Mouse (Mus musculus) liver, postnatal 0 days (tissue): ENCODE data around the gene Lipc. TPM values are rescaled to one million over a fixed set of nuclear protein-coding genes. Genes with fewer than 3 reads are reported as not detected.

Experiments
- ATAC-seq: fragments of 200-750 bp; cut with Nextera tagmentation; 2 replicates; pipeline ENCODE4 v1.8.0; 2017; ENCODE audit warnings: mild to moderate bottlenecking, moderate library complexity
- DNase-seq: peaks from one replicate; pipeline ENCODE4 v3.0.0-alpha.2; 2016
- H3K27ac ChIP-seq: fragments of 300-500 bp; sonication (generic); 2 replicates; pipeline ENCODE4 v1.5.1; 2014; ENCODE audit warnings: antibody characterized with exemption, moderate library complexity, mild to moderate bottlenecking, low read depth
- H3K27me3 ChIP-seq: fragments of 300-500 bp; sonication (generic); 2 replicates; pipeline ENCODE4 v1.6.1; 2014; ENCODE audit warnings: low read length, control low read depth, mixed read lengths; ENCODE audit not compliant: insufficient read depth
- H3K36me3 ChIP-seq: fragments of 300-500 bp; sonication (generic); replicated peaks from 2 replicates; pipeline ENCODE4 v1.6.1; 2014; ENCODE audit warnings: mild to moderate bottlenecking, control low read depth, low read length, moderate library complexity, mixed read lengths; ENCODE audit not compliant: insufficient read depth
- H3K4me1 ChIP-seq: fragments of 300-500 bp; sonication (generic); 2 replicates; pipeline ENCODE4 v1.6.1; 2014; ENCODE audit warnings: antibody characterized with exemption, mild to moderate bottlenecking, control low read depth; ENCODE audit not compliant: insufficient read depth
- H3K4me2 ChIP-seq: fragments of 300-500 bp; sonication (generic); 2 replicates; pipeline ENCODE4 v1.6.1; 2014; ENCODE audit warnings: low read depth, mild to moderate bottlenecking, low read length, moderate library complexity, mixed read lengths
- H3K4me3 ChIP-seq: fragments of 300-500 bp; sonication (generic); 2 replicates; pipeline ENCODE4 v1.5.1; 2014; ENCODE audit warnings: low read depth, low read length
- H3K9ac ChIP-seq: fragments of 300-500 bp; sonication (generic); replicated peaks from 2 replicates; pipeline ENCODE4 v1.6.1; 2014; ENCODE audit warnings: mild to moderate bottlenecking, moderate library complexity
- H3K9me3 ChIP-seq: fragments of 300-500 bp; sonication (generic); 2 replicates; pipeline ENCODE4 v1.6.1; 2016; ENCODE audit warnings: mild to moderate bottlenecking, control low read depth, low read length, mixed read lengths
- CTCF ChIP-seq: sonication (generic); IDR thresholded peaks from 2 replicates; pipeline ENCODE4 v1.5.1; 2016; ENCODE audit warnings: antibody characterized with exemption, low read depth
- EP300 ChIP-seq: IDR thresholded peaks from 2 replicates; pipeline ENCODE4 v1.6.1; 2016; ENCODE audit warnings: antibody characterized with exemption, low read depth, mild to moderate bottlenecking
- WGBS: fragments of 180-500 bp; shearing (Covaris S2); extraction: QIAGEN DNeasy Blood & Tissue Kit; methylation state at CpG from one replicate; pipeline ENCODE4 v1.1.7; 2014; ENCODE audit not compliant: insufficient replicate concordance; 5-methylcytosine and 5-hydroxymethylcytosine counted together
- polyA plus RNA-seq: library from polyadenylated mRNA; unstranded; fragments of >200 nt; fragmentation: Nextera tagmentation; extraction: Ambion mirVana; gene quantifications from 2 replicates; pipeline ENCODE4 v1.2.1, GENCODE M21; 2015

Lipc gene
- polyA plus RNA-seq, 1 experiment from 2014 or later, result 108 TPM

- ATAC-seq (peak; percentile 55), DNase-seq (peak; percentile 35)
- H3K4me3 ChIP-seq, result peak overlapping the region; percentile 38
- TF ChIP-seq CTCF (no peak), EP300 (no peak)
- H3K9ac ChIP-seq, result peak overlapping the region; percentile 71
- H3K27me3 ChIP-seq, result no peaks in the 10 kb centered on the region
- peak overlapping the region; percentile 76 for H3K4me2 ChIP-seq
- 18% methylated on average over 10 of the region's 10 CpGs for whole genome bisulfite sequencing
- no peaks in the 10 kb centered on the region for H3K36me3 ChIP-seq
- peak overlapping the region; percentile 91 for H3K27ac ChIP-seq
- H3K4me1 ChIP-seq, result peaks cover 25% of the 10 kb centered on the region
- no peaks in the 10 kb centered on the region for H3K9me3 ChIP-seq
Measured at GRCm38 (mm10) chr9:70848135-70848770, 103.8 kb downstream of the Lipc start.

GRCm38 (mm10) chr9:70847627-70848051 lies 104.4 kb downstream of the Lipc start:
- Histone ChIP-seq H3K4me2 (peak overlapping the region; percentile 76), H3K36me3 (no peaks in the 10 kb centered on the region), H3K9me3 (no peaks in the 10 kb centered on the region), H3K9ac (peak overlapping the region; percentile 71), H3K27me3 (no peaks in the 10 kb centered on the region), H3K4me3 (peak overlapping the region; percentile 38), H3K27ac (peak overlapping the region; percentile 91), H3K4me1 (peaks cover 25% of the 10 kb centered on the region)
- 15% methylated on average over 8 of the region's 8 CpGs for WGBS
- TF ChIP-seq CTCF, result no peak
- TF ChIP-seq EP300, result peak; percentile 68
- DNase-seq (peak; percentile 59), ATAC-seq (peak; percentile 91)

- DNase-seq (no peak), ATAC-seq (no peak)
- H3K36me3 ChIP-seq, result no peaks in the 10 kb centered on the region
- no peaks in the 10 kb centered on the region for H3K9me3 ChIP-seq
- no peak for TF ChIP-seq EP300
- peak; percentile 62 for TF ChIP-seq CTCF
- no peak overlapping the region for H3K4me3 ChIP-seq
- H3K27me3 ChIP-seq, result no peaks in the 10 kb centered on the region
- 87% methylated on average over 4 of the region's 4 CpGs for WGBS
- H3K4me2 ChIP-seq, result no peak overlapping the region
- H3K9ac ChIP-seq, result no peak overlapping the region
- H3K27ac ChIP-seq, result peak overlapping the region; percentile 66
- H3K4me1 ChIP-seq, result peaks cover 55% of the 10 kb centered on the region
Measured at GRCm38 (mm10) chr9:70843270-70843669, 108.8 kb downstream of the Lipc start.

- Histone ChIP-seq H3K27me3 (no peaks in the 10 kb centered on the region), H3K27ac (peak overlapping the region; percentile 87), H3K9ac (no peak overlapping the region), H3K4me3 (no peak overlapping the region), H3K4me2 (no peak overlapping the region), H3K36me3 (no peaks in the 10 kb centered on the region), H3K9me3 (no peaks in the 10 kb centered on the region), H3K4me1 (peaks cover 55% of the 10 kb centered on the region)
- peak; percentile 52 for ATAC-seq
- no peak for DNase-seq
- WGBS, result 31% methylated on average over 6 of the region's 6 CpGs
- TF ChIP-seq EP300 (peak; percentile 22; the same call in 1 of the 2 replicates), CTCF (no peak)
Measured at GRCm38 (mm10) chr9:70842300-70842941, 109.6 kb downstream of the Lipc start.

GRCm38 (mm10) chr9:70841426-70842215 lies 110.4 kb downstream of the Lipc start:
- H3K4me3 ChIP-seq, result no peak overlapping the region
- 65% methylated on average over 8 of the region's 8 CpGs for WGBS
- TF ChIP-seq CTCF (0 out of 2 replicates have a peak, but pooled peaks have one; percentile 5), EP300 (no peak)
- ATAC-seq (no peak), DNase-seq (no peak)
- H3K27ac ChIP-seq, result peak overlapping the region; percentile 87
- H3K9me3 ChIP-seq, result no peaks in the 10 kb centered on the region
- H3K9ac ChIP-seq, result 0 out of 2 replicates have a peak overlapping the region, but pooled peaks have one; percentile 19
- H3K27me3 ChIP-seq, result no peaks in the 10 kb centered on the region
- no peak overlapping the region for H3K4me2 ChIP-seq
- peaks cover 57% of the 10 kb centered on the region for H3K4me1 ChIP-seq
- H3K36me3 ChIP-seq, result no peaks in the 10 kb centered on the region

GRCm38 (mm10) chr9:70840861-70841341 lies 111.1 kb downstream of the Lipc start:
- TF ChIP-seq EP300 (no peak), CTCF (no peak)
- DNase-seq (peak; percentile 34), ATAC-seq (peak; percentile 43)
- H3K27me3 ChIP-seq, result no peaks in the 10 kb centered on the region
- WGBS, result 12% methylated on average over 6 of the region's 6 CpGs
- peak overlapping the region; percentile 48 for H3K9ac ChIP-seq
- H3K4me1 ChIP-seq, result peaks cover 64% of the 10 kb centered on the region
- H3K9me3 ChIP-seq, result no peaks in the 10 kb centered on the region
- H3K4me3 ChIP-seq, result no peak overlapping the region
- peak overlapping the region; percentile 47 for H3K4me2 ChIP-seq
- H3K27ac ChIP-seq, result peak overlapping the region; percentile 87
- H3K36me3 ChIP-seq, result no peaks in the 10 kb centered on the region
